Comparison of ENCODE assay signal across 8 mouse cellular contexts in the genomic region with DNA sequence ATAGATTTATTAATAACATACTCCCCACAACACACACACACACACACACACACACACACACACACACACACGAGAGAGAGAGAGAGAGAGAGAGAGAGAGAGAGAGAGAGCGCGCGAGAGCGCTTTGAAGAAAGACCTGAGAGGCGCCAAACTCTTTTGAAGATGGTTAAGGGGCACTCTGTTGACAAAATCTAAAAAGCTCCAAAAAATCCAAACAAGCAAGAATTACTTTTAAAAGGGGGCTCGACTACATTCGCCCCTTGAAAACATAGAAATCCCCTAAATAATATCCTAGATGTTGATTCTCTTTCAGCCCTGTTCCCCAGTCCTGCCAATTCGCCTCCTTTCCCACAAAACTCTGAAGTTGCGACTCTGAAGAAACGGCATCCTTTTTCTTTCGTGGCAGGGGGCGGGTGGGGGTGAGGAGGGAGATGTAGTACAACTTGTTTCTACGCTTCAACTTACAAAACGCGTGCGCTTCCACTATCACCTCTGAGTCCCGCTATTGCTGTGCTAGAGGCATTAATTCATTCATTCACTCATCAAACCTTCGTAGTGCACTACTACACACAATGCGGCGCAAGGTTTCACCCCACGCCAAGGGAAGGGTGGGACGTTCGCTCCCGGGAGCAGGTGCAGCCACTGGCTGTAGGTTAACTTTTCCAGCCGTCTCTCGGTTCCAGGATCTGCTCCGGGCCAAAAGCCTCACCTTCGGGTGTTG. TPM values are rescaled to one million over a fixed set of nuclear protein-coding genes. Genes with fewer than 3 reads are reported as not detected.
DNase-seq lines count a peak whose midpoint lies in the region; ATAC-seq and TF ChIP-seq lines count a peak whose summit lies in the region.

No protein-coding gene starts in this region.

- H3K27ac ChIP-seq in kidney, embryonic 14.5 days (ENCODE audit: low read depth, low read length) = peak overlapping the region; percentile 83
- peak overlapping the region; percentile 96 for H3K27ac ChIP-seq in forebrain, postnatal 0 days (ENCODE audit: low read depth, low read length)

- H3K27me3 ChIP-seq in kidney, embryonic 14.5 days (ENCODE audit: control insufficient read depth, insufficient read depth, low read length) = no peaks in the 10 kb centered on the region
- H3K27me3 ChIP-seq in Patski = no peaks in the 10 kb centered on the region
- no peaks in the 10 kb centered on the region for H3K27me3 ChIP-seq in forebrain, postnatal 0 days (ENCODE audit: insufficient read depth, low read length)
- no peaks in the 10 kb centered on the region for H3K27me3 ChIP-seq in megakaryocyte, embryonic 14.5 days (replicated peaks)

- POLR2A ChIA-PET in Patski (lab: Charles Lee) = interaction anchor here (0.7 to 3.8 kb wide), 5 partner anchors 13 to 649 kb away, joined by 3 to 15 read pairs (median 3); no protein-coding TSS in a partner anchor

- H3K4me1 ChIP-seq in kidney, embryonic 14.5 days (ENCODE audit: control insufficient read depth, insufficient read depth, low read length) = peaks cover 9% of the 10 kb centered on the region
- peaks cover 6% of the 10 kb centered on the region; the same call in 1 of the 2 replicates for H3K4me1 ChIP-seq in forebrain, postnatal 0 days (ENCODE audit: insufficient read depth)
- H3K4me1 ChIP-seq in megakaryocyte, embryonic 14.5 days = peaks cover 50% of the 10 kb centered on the region

- no peaks in the 10 kb centered on the region for H3K9me3 ChIP-seq in kidney, embryonic 14.5 days (ENCODE audit: control insufficient read depth, low read length)
- H3K9me3 ChIP-seq in forebrain, postnatal 0 days (ENCODE audit: low read length) = no peaks in the 10 kb centered on the region
- H3K9me3 ChIP-seq in megakaryocyte, embryonic 14.5 days = no peaks in the 10 kb centered on the region

- H3K9ac ChIP-seq in kidney, embryonic 14.5 days (ENCODE audit: low read depth, low read length) = peak overlapping the region; percentile 78
- H3K9ac ChIP-seq in forebrain, postnatal 0 days = peak overlapping the region; percentile 54

- TF ChIP-seq CTCF in Patski (IDR thresholded peaks at IDR 0.05) = no peak
- no peak for TF ChIP-seq CTCF in forebrain, postnatal 0 days (IDR thresholded peaks at IDR 0.05; ENCODE audit: low read depth)

- no peaks in the 10 kb centered on the region for H3K36me3 ChIP-seq in kidney, embryonic 14.5 days (ENCODE audit: control insufficient read depth, insufficient read depth, low read length)
- no peaks in the 10 kb centered on the region; the same call in 1 of the 2 replicates for H3K36me3 ChIP-seq in forebrain, postnatal 0 days (ENCODE audit: insufficient read depth)
- H3K36me3 ChIP-seq in megakaryocyte, embryonic 14.5 days (replicated peaks; ENCODE audit: low read length) = peaks cover 1% of the 10 kb centered on the region

- H3K4me3 ChIP-seq in kidney, embryonic 14.5 days (ENCODE audit: low read length) = peak overlapping the region; percentile 99
- H3K4me3 ChIP-seq in forebrain, postnatal 0 days (ENCODE audit: low read depth, low read length) = peak overlapping the region; percentile 94
- peak overlapping the region; percentile 97 for H3K4me3 ChIP-seq in megakaryocyte, embryonic 14.5 days (replicated peaks)

- DNase-seq in kidney, adult 9 months = no peak
- no peak for DNase-seq in Patski (ENCODE audit: low read depth, low spot score)
- DNase-seq in forebrain, postnatal 0 days = no peak
- no peak for DNase-seq in cerebellum, postnatal 4 days (ENCODE audit: low spot score in 2 of 2)
- no peak for DNase-seq in thymus, postnatal 14 days
- DNase-seq in kidney, postnatal 10 days = no peak

- in situ Hi-C loops in Patski (cut with MboI; ENCODE audit: low pct_unique_long_range_greater_than_20kb) = loop anchor here (5.0 to 10.0 kb wide), 2 partner anchors 66 to 119 kb away; no protein-coding TSS in a partner anchor

- no peak; the same call in 1 of the 2 replicates for ATAC-seq in kidney, embryonic 14.5 days (ENCODE audit: low FRiP score, low TSS enrichment)
- ATAC-seq in Patski = peak; percentile 22
- peak; percentile 19 for ATAC-seq in forebrain, postnatal 0 days

- H3K4me2 ChIP-seq in kidney, embryonic 14.5 days (replicated peaks; ENCODE audit: low read depth, low read length) = peak overlapping the region; percentile 82
- H3K4me2 ChIP-seq in forebrain, postnatal 0 days (ENCODE audit: low read depth) = peak overlapping the region; percentile 77

- 2% methylated on average over 29 of the region's 29 CpGs for WGBS in kidney, embryonic 14.5 days
- under 1% methylated on average over 29 of the region's 29 CpGs for whole genome bisulfite sequencing in forebrain, postnatal 0 days

- CTCF ChIA-PET in Patski (lab: Charles Lee) = interaction anchor here (1.3 to 1.6 kb wide), 2 partner anchors 13 to 28 kb away, joined by 3 read pairs; no protein-coding TSS in a partner anchor

RNA-seq across cellular contexts. Expression of a gene that starts 1.5 kb away (rescaled TPM):
- polyA plus RNA-seq in kidney, embryonic 14.5 days (2014; fragmentation: Nextera tagmentation; extraction: Ambion mirVana) = 10.1 and 11.0 TPM in 2 replicates
- 23.5 TPM for polyA plus RNA-seq in Patski (2021)
- 69.5 and 84.1 TPM in 2 replicates for total RNA-seq in forebrain, postnatal 0 days (2014; rRNA removed)
- polyA plus RNA-seq in forebrain, postnatal 0 days (2015; fragmentation: Nextera tagmentation; extraction: Ambion mirVana) = 43.6 and 46.3 TPM in 2 replicates
- polyA plus RNA-seq in megakaryocyte, embryonic 14.5 days (2012; ENCODE audit: insufficient read depth, low replicate concordance) = 2.7 and 3.4 TPM in 2 replicates
